In the genomic region with DNA sequence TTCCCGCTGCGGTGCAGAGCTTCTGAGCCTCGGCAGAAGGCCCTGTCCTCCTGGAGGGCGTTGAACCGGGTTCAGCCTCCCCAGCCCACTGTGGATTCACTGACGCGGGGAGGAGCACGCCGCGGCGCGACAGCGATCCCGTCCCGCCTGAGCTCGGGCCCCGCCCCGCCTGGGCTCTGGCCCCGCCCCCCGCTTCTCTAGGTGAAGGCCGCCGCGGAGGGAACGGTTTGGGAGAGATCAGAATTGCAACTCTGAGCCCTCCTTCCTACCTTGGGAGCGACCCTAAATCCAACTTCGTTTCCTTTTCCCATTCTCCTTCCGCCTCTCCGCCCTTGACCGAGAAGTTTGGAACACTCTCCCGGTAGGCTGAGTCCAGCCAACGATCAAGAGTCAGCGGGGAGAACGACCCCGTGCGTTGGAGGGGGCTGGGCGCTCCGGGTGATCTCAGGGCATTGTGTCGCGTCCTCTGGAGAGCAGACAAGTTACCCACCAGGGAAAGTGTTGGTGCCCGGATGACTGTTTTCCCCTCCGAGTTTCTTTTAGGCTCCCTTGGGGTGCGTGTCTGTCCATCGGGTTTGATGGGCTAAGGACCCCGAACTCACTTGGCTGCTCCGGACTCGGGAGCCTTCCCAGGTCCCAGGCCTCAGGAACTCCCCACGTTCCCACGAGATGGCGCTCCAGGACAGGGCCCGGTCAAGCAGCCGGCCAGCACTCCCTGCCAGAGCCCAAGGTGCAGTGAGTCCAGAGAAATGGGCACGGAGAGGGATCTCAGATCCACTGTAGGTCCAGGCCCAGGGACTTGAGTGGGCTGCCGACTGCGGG, we compare ENCODE assay signal across 9 mouse cellular contexts. TPM values are rescaled to one million over a fixed set of nuclear protein-coding genes. Genes with fewer than 3 reads are reported as not detected.
DNase-seq lines count a peak whose midpoint lies in the region; ATAC-seq lines count a peak whose summit lies in the region.
"Had no signal": no experiment of that assay in that cellular context is flagged by ENCODE, and none has a peak within 500 bp of the region (broad histone marks: within the 10 kb centered on the region; RNA-seq: fewer than 3 reads in every experiment).

No protein-coding gene starts in this region.

- ATAC-seq in intestine, embryonic 16.5 days, result peak; percentile 65

- H3K9me3 ChIP-seq in intestine, embryonic 16.5 days (ENCODE audit: control insufficient read depth, low read length), result no peaks in the 10 kb centered on the region

- peak overlapping the region; percentile 65 for H3K27ac ChIP-seq in intestine, embryonic 16.5 days (ENCODE audit: low read length)

- WGBS in intestine, embryonic 16.5 days, result under 1% methylated on average over 54 of the region's 54 CpGs

- H3K9ac ChIP-seq in intestine, embryonic 16.5 days (ENCODE audit: low read depth, low read length), result peak overlapping the region; percentile 67

- H3K4me1 ChIP-seq in intestine, embryonic 16.5 days (ENCODE audit: control insufficient read depth, insufficient read depth, low read length), result peaks cover 18% of the 10 kb centered on the region

- peak; percentile 88 for DNase-seq in adrenal gland, adult 8-10 months
- peak; percentile 87 for DNase-seq in embryo, embryonic 11.5 days (ENCODE audit: low read depth, low spot score)
- DNase-seq in gastrocnemius, postnatal 36 days, result peak; percentile 83 to 85
- DNase-seq in left cerebral cortex, postnatal 4 days, result peak; percentile 91
- DNase-seq in mesoderm, embryonic 11.5 days (ENCODE audit: low read depth, low spot score), result peak; percentile 92
- peak; percentile 82 for DNase-seq in right cerebral cortex, postnatal 4 days
- DNase-seq in urinary bladder, postnatal 4 days (ENCODE audit: low spot score in 2 of 2), result peak; percentile 88 to 94

- H3K4me2 ChIP-seq in intestine, embryonic 16.5 days (ENCODE audit: low read depth, low read length), result peak overlapping the region; percentile 87

- no peaks in the 10 kb centered on the region for H3K36me3 ChIP-seq in intestine, embryonic 16.5 days (ENCODE audit: control insufficient read depth, insufficient read depth, low read length)

- H3K27me3 ChIP-seq in intestine, embryonic 16.5 days (replicated peaks; ENCODE audit: control insufficient read depth, insufficient read depth, low read length), result peaks cover 30% of the 10 kb centered on the region

- H3K4me3 ChIP-seq in intestine, embryonic 16.5 days (ENCODE audit: low read length), result peak overlapping the region; percentile 58

- intact Hi-C loops in gastrocnemius, postnatal 36 days (cut with DNase I), result loop anchor here (5.0 to 10.0 kb wide), 2 partner anchors 377 to 510 kb away; a partner anchor contains a TSS
- intact Hi-C loops in left cerebral cortex, postnatal 4 days (cut with DNase I), result loop anchor here (5.0 to 10.0 kb wide), 2 partner anchors 317 to 460 kb away; no protein-coding TSS in a partner anchor

RNA-seq across cellular contexts. Expression of a gene that starts 5.8 kb away (rescaled TPM):
- not detected for total RNA-seq in adrenal gland, adult 8-10 months (2022)
- not detected for total RNA-seq in gastrocnemius, postnatal 36 days (2021)
- not detected in 2 replicates for polyA plus RNA-seq in intestine, embryonic 16.5 days (2015; fragmentation: Nextera tagmentation; extraction: Ambion mirVana)
- total RNA-seq in left cerebral cortex, postnatal 4 days (2021), result not detected
- total RNA-seq: neutrophil, adult 5-6 weeks had no signal

RNA-seq across cellular contexts. Expression of a gene that starts 12.0 kb away (rescaled TPM):
- 10 to 100 TPM; 23.4 to 30.5 (median 24.9) TPM for total RNA-seq in adrenal gland, adult 8-10 months (2022)
- 1 to 10 TPM; 3.0 to 3.7 TPM for total RNA-seq in gastrocnemius, postnatal 36 days (2021)
- polyA plus RNA-seq in intestine, embryonic 16.5 days (2015; fragmentation: Nextera tagmentation; extraction: Ambion mirVana), result 1.7 and 2.2 TPM in 2 replicates
- 1 to 10 TPM; 3.7 to 3.9 TPM for total RNA-seq in left cerebral cortex, postnatal 4 days (2021)

RNA-seq across cellular contexts. Expression of a gene that starts 41.9 kb away (rescaled TPM):
- under 1 TPM in 2 of 4 experiments, not detected in 2; 0.10 to 0.15 TPM for total RNA-seq in adrenal gland, adult 8-10 months (2022)
- total RNA-seq in gastrocnemius, postnatal 36 days (2021), result 1 to 10 TPM; 1.4 to 1.7 TPM
- not detected in 2 replicates for polyA plus RNA-seq in intestine, embryonic 16.5 days (2015; fragmentation: Nextera tagmentation; extraction: Ambion mirVana)
- under 1 TPM; 0.12 to 0.38 TPM for total RNA-seq in left cerebral cortex, postnatal 4 days (2021)
- total RNA-seq: neutrophil, adult 5-6 weeks had no signal

Comparison
In these comparisons a context has a peak if more than half of its experiments do, and no peak if none do; other contexts are left out.
1. Peak in every context shown above with its lines: DNase-seq, ATAC-seq, H3K4me3 ChIP-seq and H3K27ac ChIP-seq.
2. RNA of a gene that starts 12.0 kb away (total RNA-seq): 23.4 to 30.5 TPM in adrenal gland, adult 8-10 months; 3.7 to 3.9 TPM in left cerebral cortex, postnatal 4 days and 3.0 to 3.7 TPM in gastrocnemius, postnatal 36 days; every median in the first group is over 4 times any median in the second.